Mouse (Mus musculus) heart, adult 2 months (tissue): Measurements from ENCODE around the gene Bmpr1a.

ENCODE experiments used
- CTCF ChIP-seq: fragments of 200-600 bp; IDR thresholded peaks from 2 replicates; pipeline ENCODE4 v1.8.1; 2022; ENCODE audit warnings: antibody characterized with exemption, mild to moderate bottlenecking, moderate library complexity
- EP300 ChIP-seq: fragments of 200-500 bp; IDR thresholded peaks from 2 replicates; pipeline ENCODE4 v1.6.1; 2011; ENCODE audit warnings: low read depth, low read length, control low read depth; ENCODE audit not compliant: insufficient read depth
- POLR2A ChIP-seq: fragments of 200-500 bp; IDR thresholded peaks from 2 replicates; pipeline ENCODE4 v1.6.1; 2011; ENCODE audit warnings: mild to moderate bottlenecking, low read depth, low read length, control low read depth; ENCODE audit not compliant: insufficient read depth

DNA sequence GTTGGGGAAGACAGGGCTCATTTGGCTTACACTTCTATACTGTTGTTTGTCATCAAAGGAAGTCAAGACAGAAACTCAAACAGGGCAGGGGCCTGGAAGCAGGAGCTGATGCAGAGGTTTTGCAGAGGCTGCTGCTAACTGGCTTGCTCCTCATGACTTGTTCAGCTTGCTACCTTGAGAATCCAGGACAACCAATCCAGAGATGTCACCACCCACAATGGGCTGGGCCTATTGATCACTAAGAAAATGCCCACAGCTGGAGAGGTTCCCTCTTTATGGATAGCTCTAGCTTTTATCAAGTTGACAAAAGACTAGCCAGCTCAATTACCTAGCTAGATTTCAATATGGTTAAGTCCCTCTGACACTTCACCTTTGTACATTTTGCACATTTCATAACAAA, 31.6 kb downstream of the Bmpr1a start:
- TF ChIP-seq CTCF (no peak), POLR2A (no peak), EP300 (no peak)
